Mouse (Mus musculus) liver, adult 2 months (tissue): ENCODE measurements at regions not wholly inside any gene's neighbourhood (a gene's known extent, or its start where the extent isn't known, plus 50 kb on each side); places are given as distances from the start of the nearest gene placed in this dataset.

Experiments
- CTCF ChIP-seq: fragments of 200-500 bp; IDR thresholded peaks from 2 replicates; pipeline ENCODE4 v1.5.1; 2011; ENCODE audit warnings: low read depth, low read length, control low read depth
- POLR2A ChIP-seq: fragments of 200-500 bp; IDR thresholded peaks from 2 replicates; pipeline ENCODE4 v1.6.1; 2011; ENCODE audit warnings: low read length, control low read depth; ENCODE audit not compliant: insufficient read depth; ENCODE audit errors: extremely low read depth

DNA sequence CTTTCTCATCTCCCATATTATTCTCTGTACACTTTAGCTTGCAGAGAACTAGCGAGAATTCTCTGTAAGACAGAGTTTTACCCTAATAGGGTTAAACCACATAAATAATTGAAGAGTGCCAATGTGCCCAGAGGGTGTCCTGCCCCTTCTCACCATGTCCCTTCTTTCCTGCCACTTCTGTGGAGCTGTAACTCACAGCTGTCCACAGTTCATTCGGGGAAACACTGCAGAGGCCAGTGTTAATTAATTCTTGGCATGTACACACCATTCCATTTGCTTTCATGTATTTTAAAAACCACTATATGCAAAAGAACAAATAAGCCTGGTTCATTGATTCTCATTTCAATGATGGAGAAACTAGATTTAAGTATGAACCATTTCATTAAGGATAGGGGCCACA, 787.8 kb downstream of the Ets1 start:
- TF ChIP-seq CTCF, result no peak
- TF ChIP-seq POLR2A, result no peak
